Mouse (Mus musculus) MEL (cell line): ENCODE results near the gene Rpl7a.

Experiments used
- BHLHE40 ChIP-seq: IDR thresholded peaks from 2 replicates; pipeline ENCODE4 v1.6.1; 2012; ENCODE audit warnings: low read depth, mild to moderate bottlenecking, inconsistent platforms, low read length, improper control_type of control experiment, borderline replicate concordance
- CTCF ChIP-seq, 3 experiments: IDR thresholded peaks in 2 of 3; conservative IDR thresholded peaks in 1 of 3; 2 replicates each; pipeline ENCODE4 v1.5.1; 2011 to 2012; ENCODE audit warnings: low read length in 3 of 3, low read depth in 2 of 3, mild to moderate bottlenecking in 2 of 3, improper control_type of control experiment in 1 of 3, inconsistent platforms in 1 of 3, mixed read lengths in 1 of 3, moderate library complexity in 1 of 3; ENCODE audit not compliant: control insufficient read depth in 1 of 3, insufficient read depth in 1 of 3, poor library complexity in 1 of 3, severe bottlenecking in 1 of 3
- EP300 ChIP-seq, 2 experiments: IDR thresholded peaks; 2 replicates each; pipeline ENCODE4 v1.6.1; 2011; ENCODE audit warnings: improper control_type of control experiment in 2 of 2, low read length in 2 of 2, low read depth in 1 of 2, mild to moderate bottlenecking in 1 of 2
- POLR2A ChIP-seq, 2 experiments: IDR thresholded peaks; 2 replicates each; pipeline ENCODE4 v1.6.1; 2011 to 2012; ENCODE audit warnings: low read length in 2 of 2, mild to moderate bottlenecking in 2 of 2, control low read depth in 1 of 2, improper control_type of control experiment in 1 of 2, low read depth in 1 of 2, moderate library complexity in 1 of 2; ENCODE audit not compliant: control insufficient read depth in 1 of 2, insufficient read depth in 1 of 2, poor library complexity in 1 of 2
- POLR2AphosphoS5 ChIP-seq: IDR thresholded peaks from 2 replicates; pipeline ENCODE4 v1.6.1; 2012; ENCODE audit warnings: low read depth, borderline replicate concordance, mild to moderate bottlenecking, inconsistent platforms, low read length, moderate library complexity, mixed read lengths
- RCOR1 ChIP-seq: IDR thresholded peaks from 2 replicates; pipeline ENCODE4 v1.6.1; 2012; ENCODE audit warnings: low read depth, mild to moderate bottlenecking, inconsistent platforms, low read length, improper control_type of control experiment

- TF ChIP-seq CTCF (IDR thresholded peaks at IDR 0.05 in 2 of 3, conservative IDR thresholded peaks at IDR 0.05 in 1 of 3; ENCODE audit: control insufficient read depth in 1 of 3, insufficient read depth in 1 of 3, low read depth in 2 of 3, low read length in 3 of 3, poor library complexity in 1 of 3, severe bottlenecking in 1 of 3) (no peak), EP300 (IDR thresholded peaks at IDR 0.05; ENCODE audit: low read depth in 1 of 2, low read length in 2 of 2) (no peak), RCOR1 (no peak), POLR2AphosphoS5 (no peak), POLR2A (IDR thresholded peaks at IDR 0.05; ENCODE audit: control insufficient read depth in 1 of 2, insufficient read depth in 1 of 2, low read depth in 1 of 2, low read length in 2 of 2, poor library complexity in 1 of 2) (no peak), BHLHE40 (no peak)
These were observed 24.7 kb downstream of the Rpl7a start for GRCm38 (mm10) chr2:26935286-26935685.
